Mouse (Mus musculus) bone marrow, adult 2 months (tissue): ENCODE measurements around the gene Mta3. TPM values are rescaled to one million over a fixed set of nuclear protein-coding genes. Genes with fewer than 3 reads are reported as not detected.
"Not testable (repeated sequence)": the region's sequence is repeated elsewhere in the genome, so short reads cannot be mapped to it uniquely, and the experiment has no call there.

ENCODE experiments used
- H3K27ac ChIP-seq: fragments of 200-500 bp; 2 replicates; pipeline ENCODE4 v1.5.1; 2012; ENCODE audit warnings: low read depth, mild to moderate bottlenecking, control low read depth, inconsistent platforms, low read length; ENCODE audit not compliant: control insufficient read depth, poor library complexity, insufficient read depth
- H3K4me1 ChIP-seq: fragments of 200-500 bp; 2 replicates; pipeline ENCODE4 v1.6.1; 2011; ENCODE audit warnings: low read length; ENCODE audit not compliant: control insufficient read depth, insufficient read depth
- H3K4me3 ChIP-seq: fragments of 200-500 bp; replicated peaks from 2 replicates; pipeline ENCODE3; 2011; ENCODE audit warnings: mild to moderate bottlenecking, low read depth, low read length, control low read depth; ENCODE audit not compliant: control insufficient read depth
- CTCF ChIP-seq: fragments of 200-500 bp; IDR thresholded peaks from 2 replicates; pipeline ENCODE4 v1.5.1; 2011; ENCODE audit warnings: low read length, control low read depth; ENCODE audit not compliant: control insufficient read depth, insufficient read depth
- POLR2A ChIP-seq: fragments of 200-500 bp; IDR thresholded peaks from 2 replicates; pipeline ENCODE4 v1.6.1; 2011; ENCODE audit warnings: low read depth, mild to moderate bottlenecking, control low read depth, low read length, borderline replicate concordance; ENCODE audit not compliant: control insufficient read depth
- WGBS: fragments of 180-500 bp; shearing (Covaris S2); methylation state at CpG from one replicate; pipeline ENCODE4 v1.1.7; 2018; 5-methylcytosine and 5-hydroxymethylcytosine counted together
- polyA plus RNA-seq: library from polyadenylated mRNA; stranded (reverse); fragments of >200 nt; gene quantifications from 2 replicates; pipeline ENCODE4 v1.2.4, GENCODE M21; 2011; ENCODE audit warnings: low replicate concordance; ENCODE audit not compliant: missing spikeins, insufficient read depth, insufficient read length

The Mta3 gene
- polyA plus RNA-seq, 1 experiment: 15.8 TPM

- peak overlapping the region; percentile 55 for H3K4me3 ChIP-seq
- no peak for TF ChIP-seq CTCF
- TF ChIP-seq POLR2A: peak; percentile 53; the same call in 1 of the 2 replicates
- WGBS: 2% methylated on average over 37 of the region's 38 CpGs
- H3K27ac ChIP-seq: peak overlapping the region; percentile 92
- H3K4me1 ChIP-seq: peaks cover 3% of the 10 kb centered on the region; the same call in 1 of the 2 replicates
Measured at GRCm38 (mm10) chr17:83705352-83706115, 429 bp upstream of the Mta3 start.

GRCm38 (mm10) chr17:83706594-83707126, 697 bp downstream of the Mta3 start:
- WGBS: 2% methylated on average over 19 of the region's 19 CpGs
- H3K27ac ChIP-seq: peak overlapping the region; percentile 92
- peak overlapping the region; percentile 86 for H3K4me3 ChIP-seq
- H3K4me1 ChIP-seq: peaks cover 3% of the 10 kb centered on the region; the same call in 1 of the 2 replicates
- TF ChIP-seq CTCF (no peak), POLR2A (peak; percentile 52; the same call in 1 of the 2 replicates)

GRCm38 (mm10) chr17:83707372-83707771, 1.4 kb downstream of the Mta3 start:
- WGBS: 41% methylated on average over 4 of the region's 4 CpGs
- TF ChIP-seq POLR2A: no peak
- TF ChIP-seq CTCF: no peak
- peak overlapping the region; percentile 50; the same call in 1 of the 2 replicates for H3K27ac ChIP-seq
- H3K4me1 ChIP-seq: peaks cover 3% of the 10 kb centered on the region; the same call in 1 of the 2 replicates
- peak overlapping the region; percentile 34 for H3K4me3 ChIP-seq

- TF ChIP-seq POLR2A (no peak), CTCF (no peak)
- Histone ChIP-seq H3K4me3 (peak overlapping the region; percentile 17), H3K4me1 (peaks cover 3% of the 10 kb centered on the region; the same call in 1 of the 2 replicates), H3K27ac (peak overlapping the region; percentile 65)
- WGBS: 41% methylated on average over 6 of the region's 6 CpGs
Measured at GRCm38 (mm10) chr17:83707846-83708245, 1.9 kb downstream of the Mta3 start.

- Histone ChIP-seq H3K27ac (peak overlapping the region; percentile 65), H3K4me3 (peak overlapping the region; percentile 17), H3K4me1 (peaks cover 3% of the 10 kb centered on the region; the same call in 1 of the 2 replicates)
- WGBS: 50% methylated on average over 10 of the region's 10 CpGs
- TF ChIP-seq POLR2A (no peak), CTCF (no peak)
Measured at GRCm38 (mm10) chr17:83708256-83708655, 2.3 kb downstream of the Mta3 start.

- TF ChIP-seq CTCF (no peak), POLR2A (no peak)
- Histone ChIP-seq H3K27ac (peak overlapping the region; percentile 17; the same call in 1 of the 2 replicates), H3K4me1 (peaks cover 3% of the 10 kb centered on the region; the same call in 1 of the 2 replicates), H3K4me3 (peak overlapping the region; percentile 17)
- WGBS: 79% methylated on average over 6 of the region's 6 CpGs
Measured at GRCm38 (mm10) chr17:83708891-83709290, 2.9 kb downstream of the Mta3 start.

GRCm38 (mm10) chr17:83709517-83709916, 3.6 kb downstream of the Mta3 start:
- H3K4me1 ChIP-seq, H3K27ac ChIP-seq, H3K4me3 ChIP-seq: not testable (repeated sequence)
- WGBS: 20% methylated on average over 3 of the region's 3 CpGs

- WGBS: 89% methylated on average over 8 of the region's 8 CpGs
Measured at GRCm38 (mm10) chr17:83710639-83711038, 4.7 kb downstream of the Mta3 start.

More at GRCm38 (mm10) chr17:83710639-83711038, 4.7 kb downstream of the Mta3 start:
- no peak overlapping the region for H3K27ac ChIP-seq
- no peak overlapping the region for H3K4me3 ChIP-seq
- TF ChIP-seq POLR2A (no peak), CTCF (no peak)
- peaks cover 3% of the 10 kb centered on the region; the same call in 1 of the 2 replicates for H3K4me1 ChIP-seq
